Mouse (Mus musculus): Measurements from ENCODE around the gene Macf1.

GRCm38 (mm10) chr4:123607174-123607573 lies 77.0 kb downstream of the Macf1 start:
- no peak for TF ChIP-seq CTCF (IDR thresholded peaks at IDR 0.05; ENCODE audit: low read depth, low read length)
- no peak for TF ChIP-seq TAL1 (conservative IDR thresholded peaks at IDR 0.05; ENCODE audit: low read depth, low read length)
- no peak for TF ChIP-seq GATA1 (IDR thresholded peaks at IDR 0.05; ENCODE audit: borderline replicate concordance, low read length)
- TF ChIP-seq POLR2AphosphoS5 (IDR thresholded peaks at IDR 0.05; ENCODE audit: insufficient replicate concordance, low read depth, low read length) = no peak
